Mouse (Mus musculus) NIH3T3 (cell line): Measurements from ENCODE around the gene Npdc1.

Experiments used
- DNase-seq: peaks from one replicate; pipeline ENCODE4 v3.0.0-alpha.2; 2012; ENCODE audit warnings: low read depth

Gene Npdc1

GRCm38 (mm10) chr2:25430395-25431233 lies 31.5 kb downstream of the Npdc1 start:
- DNase-seq, result no peak

DNA sequence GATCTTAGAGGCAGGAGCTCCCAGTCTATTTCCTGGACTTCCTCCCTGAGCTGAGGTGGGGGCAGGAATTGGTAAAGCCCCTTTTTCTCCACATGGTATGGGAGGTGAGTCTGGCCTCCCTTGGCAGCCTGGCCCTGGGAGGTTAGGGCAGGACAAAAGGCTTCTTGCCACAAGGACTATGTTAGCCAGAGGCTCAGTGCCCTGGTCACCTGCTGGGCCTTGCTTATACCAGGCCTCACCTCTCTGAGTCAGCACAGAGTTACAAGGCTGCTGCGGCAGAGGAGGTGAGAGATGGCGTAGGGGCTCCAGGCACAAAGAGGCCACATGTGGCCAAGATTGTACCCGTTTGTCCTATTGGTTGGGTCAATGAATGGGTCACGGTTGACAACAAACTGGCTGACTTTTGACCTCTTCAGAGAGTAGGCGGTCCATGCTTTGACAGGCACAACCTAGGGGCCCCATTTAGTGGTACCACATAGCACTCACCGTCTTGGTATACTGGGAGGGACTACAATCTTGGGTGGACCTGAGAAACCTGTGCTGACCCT lies 32.2 kb downstream of the Npdc1 start:
- no peak for DNase-seq

DNA sequence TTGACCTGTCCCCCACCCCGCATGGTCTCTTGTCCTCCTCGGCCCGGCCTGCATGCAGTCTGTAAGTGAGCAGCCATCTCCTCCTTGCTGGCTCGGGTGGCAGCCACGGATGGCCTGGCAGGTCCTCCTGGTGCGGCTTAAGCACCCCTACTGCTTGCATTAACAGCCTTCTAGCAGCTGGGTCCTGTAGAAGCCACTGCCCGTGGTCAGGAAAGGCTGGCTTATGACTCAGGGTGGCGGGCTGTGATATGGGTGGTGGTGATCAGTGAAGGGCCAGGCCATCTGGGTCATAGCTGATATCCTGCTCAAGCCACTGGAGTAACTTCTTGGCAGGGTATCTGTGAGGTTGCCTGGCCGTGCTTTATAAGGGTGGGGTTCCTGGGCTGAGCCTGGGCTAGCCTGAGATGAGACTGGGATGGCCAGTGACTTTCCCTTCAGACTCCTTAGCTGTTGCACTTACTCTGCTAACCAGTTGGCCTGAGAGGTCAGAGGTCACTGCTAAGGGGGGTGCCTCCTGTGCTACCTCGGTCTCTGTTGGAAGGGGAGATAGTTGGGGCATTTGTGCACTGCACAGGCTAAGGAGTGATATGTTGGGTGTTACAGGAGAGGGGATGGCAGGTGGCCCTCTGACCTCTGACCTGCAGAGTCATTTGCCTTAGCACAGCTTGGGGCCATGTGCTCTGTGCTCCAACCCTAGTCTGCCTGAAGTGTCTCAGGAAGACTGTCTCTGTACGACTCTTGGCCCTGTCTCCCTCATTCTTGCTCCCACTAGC lies 33.4 kb downstream of the Npdc1 start:
- no peak for DNase-seq

- DNase-seq, result no peak
Observed at GRCm38 (mm10) chr2:25433101-25433500, 34.0 kb downstream of the Npdc1 start.

GRCm38 (mm10) chr2:25434292-25434691 lies 35.1 kb downstream of the Npdc1 start:
- DNase-seq, result no peak

DNA sequence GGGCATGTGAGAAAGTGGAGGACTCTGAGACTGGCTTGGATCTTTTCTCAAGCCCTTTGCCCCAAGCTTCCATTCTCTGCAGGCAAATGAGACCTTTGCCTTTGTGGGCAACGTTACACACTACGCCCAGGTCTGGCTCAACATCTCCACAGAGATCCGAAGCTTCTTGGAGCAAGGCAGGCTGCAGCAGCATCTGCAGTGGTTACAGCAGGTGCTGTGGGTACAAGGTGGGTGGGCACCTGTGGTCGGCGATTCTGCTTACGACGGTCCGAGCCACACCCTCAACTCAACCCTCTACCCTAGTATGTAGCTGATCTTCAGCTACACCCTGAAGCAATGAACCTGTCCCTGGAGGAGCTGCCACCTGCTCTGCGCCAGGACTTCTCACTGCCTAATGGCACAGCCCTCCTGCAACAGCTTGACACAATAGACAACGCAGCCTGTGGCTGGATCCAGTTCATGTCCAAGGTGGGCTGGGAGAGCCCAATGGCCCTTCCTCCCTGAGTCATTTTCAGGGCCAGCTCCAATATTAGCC lies 37.2 kb downstream of the Npdc1 start:
- no peak for DNase-seq

- DNase-seq, result no peak
Observed at GRCm38 (mm10) chr2:25441067-25441466, 41.9 kb downstream of the Npdc1 start.

DNA sequence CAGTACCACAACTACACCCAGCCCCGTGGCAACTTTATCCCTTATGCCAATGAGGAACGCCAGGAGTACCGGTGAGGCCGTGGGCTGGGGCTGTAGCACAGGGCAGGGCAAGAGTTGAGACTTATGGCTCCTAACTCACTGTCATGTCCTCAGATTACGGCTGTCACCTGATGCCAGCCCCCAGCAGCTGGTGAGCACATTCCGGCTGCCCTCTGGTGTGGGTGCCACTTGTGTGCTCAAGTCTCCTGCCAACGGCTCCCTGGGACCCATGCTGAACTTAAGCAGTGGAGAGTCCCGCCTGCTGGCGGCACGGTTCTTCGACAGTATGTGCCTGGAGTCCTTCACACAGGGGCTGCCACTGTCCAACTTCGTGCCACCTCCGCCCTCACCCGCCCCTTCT lies 43.5 kb downstream of the Npdc1 start:
- DNase-seq, result no peak

GRCm38 (mm10) chr2:25450853-25451647 lies 51.9 kb downstream of the Npdc1 start:
- DNase-seq, result peak; percentile 39

- DNase-seq, result no peak
Observed at GRCm38 (mm10) chr2:25452951-25453350, 53.8 kb downstream of the Npdc1 start.

DNA sequence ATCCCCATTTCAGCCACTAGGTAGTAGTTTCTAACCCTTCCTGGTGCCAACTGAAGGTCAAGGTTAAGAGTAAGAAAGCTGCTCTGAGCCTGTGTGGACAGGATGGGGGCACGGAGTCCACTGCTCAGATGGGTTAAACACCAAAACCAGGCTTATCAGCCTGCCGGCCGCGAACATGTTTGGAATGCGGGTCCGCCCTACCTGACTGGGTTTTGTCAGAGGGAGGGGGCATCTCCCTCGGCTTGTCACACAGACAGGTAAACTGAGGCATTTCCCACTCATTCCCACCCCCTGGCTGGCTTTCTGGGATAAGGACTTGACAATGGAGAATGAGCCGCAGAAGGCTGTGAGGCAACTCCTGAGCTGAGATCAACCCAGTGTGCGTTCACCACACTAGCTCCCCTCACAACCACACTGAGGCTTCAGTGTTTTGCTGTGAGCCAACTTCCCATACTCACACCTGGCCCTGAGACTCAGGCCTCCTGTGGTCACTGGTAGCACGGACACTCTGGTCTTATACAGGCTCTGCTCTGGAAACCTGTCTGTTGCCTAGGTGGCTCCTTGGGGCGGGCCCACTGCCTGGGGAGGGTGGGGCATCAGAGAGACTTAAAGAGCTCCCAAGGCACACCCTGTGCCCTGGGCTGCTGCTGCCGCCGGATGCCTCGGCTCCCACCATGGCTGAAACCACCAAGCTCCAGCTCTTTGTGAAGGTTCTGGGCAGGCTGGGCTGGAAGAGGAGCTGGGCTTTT lies 57.2 kb downstream of the Npdc1 start, which contains the start of gene Clic3:
TSS of gene Clic3 (plus strand) at position 634 of the 749 bp plus-strand sequence.
- DNase-seq, result no peak

DNA sequence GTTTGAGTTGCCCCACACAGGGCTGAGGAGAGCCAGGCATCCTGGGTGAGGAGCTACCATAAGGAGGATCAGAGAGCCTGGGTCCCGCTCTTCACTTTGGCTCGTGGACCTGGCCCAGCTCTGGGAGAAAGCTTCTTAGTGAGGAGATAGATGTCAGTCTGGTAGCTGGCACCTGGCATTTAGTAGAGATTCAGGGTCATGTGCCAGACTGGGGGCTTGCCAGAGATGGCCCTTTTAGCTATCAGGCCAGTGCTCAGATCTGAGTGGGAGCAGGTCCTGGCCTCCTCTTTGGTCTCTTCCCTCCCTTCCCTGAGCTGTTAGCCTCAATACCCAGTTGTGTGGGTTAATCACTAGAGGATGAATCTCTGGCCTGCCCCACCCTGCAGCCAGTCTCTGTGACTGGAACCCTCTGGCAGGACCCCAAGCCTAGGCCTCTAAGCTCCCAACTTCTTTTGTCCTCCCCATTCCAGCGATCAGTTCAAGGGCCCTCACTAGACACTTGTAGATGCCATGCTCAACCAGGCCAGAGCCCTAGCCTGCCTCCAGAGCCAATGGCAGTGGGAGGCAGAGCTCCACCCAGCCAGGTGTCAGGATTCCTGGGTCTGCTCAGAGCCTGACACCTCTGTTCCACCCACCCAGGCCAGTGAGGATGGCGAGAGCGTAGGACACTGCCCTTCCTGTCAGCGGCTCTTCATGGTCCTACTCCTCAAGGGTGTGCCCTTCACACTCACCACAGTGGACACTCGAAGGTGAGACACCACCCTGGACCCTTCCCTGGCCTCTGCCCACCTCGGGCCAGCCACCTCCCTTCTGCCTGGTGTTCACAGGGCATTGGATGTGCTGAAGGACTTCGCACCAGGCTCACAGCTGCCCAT lies 58.1 kb downstream of the Npdc1 start:
- DNase-seq, result no peak

DNA sequence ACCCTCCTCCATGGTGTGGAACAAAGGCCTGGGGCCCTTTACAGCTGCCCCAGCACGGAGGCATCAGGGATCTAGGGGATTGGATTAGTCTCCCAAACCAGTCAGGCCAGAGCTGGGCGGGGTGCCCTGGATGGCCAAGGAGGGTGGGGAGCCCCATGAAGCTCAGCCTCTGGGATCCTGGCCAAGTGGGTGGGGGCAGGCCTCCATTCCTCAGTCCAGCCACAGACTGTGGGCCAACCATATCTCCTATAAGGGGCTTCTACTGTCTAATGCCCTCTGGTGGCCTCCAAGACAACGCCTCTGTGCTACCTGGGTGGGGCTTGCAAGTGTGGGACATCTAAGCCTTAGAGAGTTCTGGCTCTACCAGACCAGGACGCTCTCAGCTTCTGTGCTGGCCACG lies 59.8 kb downstream of the Npdc1 start:
- DNase-seq, result peak; percentile 80
